Mouse (Mus musculus): ENCODE results near the gene Epb41l1. TPM values are rescaled to one million over a fixed set of nuclear protein-coding genes. Genes with fewer than 3 reads are reported as not detected.
"Not testable (repeated sequence)": the region's sequence is repeated elsewhere in the genome, so short reads cannot be mapped to it uniquely, and the experiment has no call there.

Epb41l1 gene
- 11.2 and 11.4 TPM in 2 replicates for polyA plus RNA-seq (2015; fragmentation: Nextera tagmentation; extraction: Ambion mirVana)

DNA sequence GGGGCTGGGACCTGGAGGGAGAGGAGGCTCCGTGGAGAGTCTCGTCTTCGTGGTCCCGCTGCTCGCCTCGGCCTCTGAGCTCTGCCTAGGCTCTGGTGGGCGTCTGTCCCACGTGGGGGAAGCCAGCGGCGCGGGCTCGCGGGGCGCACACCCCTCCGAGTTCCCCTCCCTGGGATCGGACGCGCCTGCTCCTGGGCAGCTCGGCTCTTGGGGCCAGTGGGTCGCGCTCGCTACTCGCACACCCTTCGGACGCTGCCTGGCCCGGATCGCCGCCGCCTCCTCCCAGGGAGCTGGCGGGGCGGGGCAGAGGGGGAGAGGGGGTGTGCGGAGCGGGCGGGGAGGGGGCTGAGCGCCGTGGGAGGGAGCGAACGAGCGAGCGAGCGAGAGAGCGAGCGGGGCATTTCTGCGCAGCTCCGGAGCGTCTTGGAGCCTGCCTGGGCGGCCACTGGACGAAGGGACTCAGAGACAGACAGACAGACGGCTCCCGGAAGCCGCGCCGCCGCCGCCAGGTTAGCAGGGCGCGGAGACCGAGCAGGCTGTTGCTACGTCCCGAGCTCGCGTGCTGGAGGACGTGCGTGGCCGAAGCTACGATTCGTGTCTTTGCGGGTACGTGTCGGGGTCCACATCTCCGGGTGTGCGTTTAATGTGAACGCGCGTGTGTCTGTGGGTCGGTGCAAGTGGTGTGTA is at the start of gene Epb41l1:
Epb41l1 (plus strand) TSS at position 216 of the 687 bp plus-strand sequence.
- Histone ChIP-seq H3K4me3 (peak within 1 kb of the TSS; percentile 80), H3K27ac (replicated peaks) (peak within 1 kb of the TSS; percentile 90), H3K9ac (replicated peaks) (peak within 1 kb of the TSS; percentile 78), H3K4me2 (replicated peaks) (peak within 1 kb of the TSS; percentile 80), H3K36me3 (no peaks in the 10 kb centered on the region), H3K9me3 (no peaks in the 10 kb centered on the region), H3K4me1 (peaks cover 5% of the 10 kb centered on the region; the same call in 1 of the 2 replicates), H3K27me3 (no peaks in the 10 kb centered on the region; the same call in 1 of the 2 replicates)
- peak; percentile 70 for ATAC-seq (replicated peaks)
- WGBS = under 1% methylated on average over 75 of the region's 76 CpGs

DNA sequence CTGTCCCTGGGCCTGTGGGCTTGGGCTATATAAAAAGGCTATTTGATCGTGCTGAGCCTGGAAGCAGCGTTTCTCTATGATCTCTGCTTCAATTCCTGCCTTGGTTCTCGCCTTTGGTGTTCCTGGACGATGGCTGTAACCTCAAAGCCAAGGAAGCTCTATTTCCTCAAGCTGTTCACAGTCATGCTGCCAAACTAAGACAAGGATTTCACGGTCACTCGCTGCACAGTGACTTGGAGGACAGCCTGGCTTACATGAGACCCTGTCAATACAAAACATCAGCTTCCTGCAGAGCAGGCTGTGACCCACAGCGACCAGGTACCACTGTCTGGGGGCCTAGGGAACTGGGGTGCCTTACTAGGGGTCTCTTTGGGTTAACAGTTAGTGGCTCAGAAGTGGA is 43.8 kb upstream of the Epb41l1 start:
- H3K4me1 ChIP-seq = no peaks in the 10 kb centered on the region
- 87% methylated on average over 7 of the region's 7 CpGs for WGBS
- H3K4me2 ChIP-seq (replicated peaks) = no peak overlapping the region
- H3K27ac ChIP-seq (replicated peaks) = no peak overlapping the region
- H3K9me3 ChIP-seq = no peaks in the 10 kb centered on the region
- no peaks in the 10 kb centered on the region for H3K27me3 ChIP-seq
- H3K9ac ChIP-seq (replicated peaks) = no peak overlapping the region
- no peaks in the 10 kb centered on the region for H3K36me3 ChIP-seq
- H3K4me3 ChIP-seq = no peak overlapping the region
- ATAC-seq (replicated peaks) = no peak

DNA sequence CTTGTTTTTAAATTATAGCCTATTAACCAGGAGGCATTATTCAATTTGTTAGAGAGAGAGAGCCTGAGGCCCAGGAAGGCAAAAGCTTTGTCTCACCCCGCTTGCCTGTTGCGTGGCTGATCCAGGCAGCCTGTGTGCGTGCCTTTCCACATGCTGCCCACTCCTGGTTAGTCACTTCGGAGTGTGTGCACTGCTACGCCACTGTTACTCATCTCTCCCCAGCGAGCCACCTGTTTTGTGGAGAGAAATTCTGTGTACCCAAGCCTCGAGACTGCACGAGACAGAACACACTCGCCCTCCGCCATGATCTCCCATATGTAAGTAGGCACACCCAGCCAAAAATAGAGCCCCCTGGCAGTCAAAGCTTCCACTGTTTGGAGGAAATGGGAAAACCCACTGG is 40.8 kb upstream of the Epb41l1 start:
- 85% methylated on average over 10 of the region's 10 CpGs for WGBS
- H3K4me1 ChIP-seq = no peaks in the 10 kb centered on the region
- H3K4me3 ChIP-seq = no peak overlapping the region

DNA sequence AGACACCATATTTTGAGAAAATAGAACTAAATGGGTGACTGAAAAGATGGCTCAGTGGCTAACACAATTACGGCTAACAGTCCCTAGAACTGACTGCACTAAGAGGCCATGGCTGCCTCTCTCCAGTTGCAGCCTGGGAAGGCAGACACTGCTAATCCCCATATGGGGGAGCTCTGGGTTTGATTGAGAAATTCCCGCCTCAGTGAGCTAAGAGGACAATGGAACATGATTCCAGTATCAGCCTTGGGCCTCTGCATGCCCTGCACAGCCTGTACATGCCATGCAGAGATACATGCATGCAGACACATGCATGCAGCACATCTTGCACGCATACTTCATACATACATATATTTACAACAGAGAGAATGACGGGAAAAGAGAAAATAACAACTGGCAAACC is 39.4 kb upstream of the Epb41l1 start:
- H3K4me1 ChIP-seq = no peaks in the 10 kb centered on the region
- no peak overlapping the region for H3K9ac ChIP-seq (replicated peaks)
- ATAC-seq (replicated peaks) = no peak
- no peak overlapping the region for H3K27ac ChIP-seq (replicated peaks)
- H3K4me3 ChIP-seq = no peak overlapping the region
- H3K27me3 ChIP-seq = no peaks in the 10 kb centered on the region
- 60% methylated on average over 4 of the region's 4 CpGs for WGBS
- no peak overlapping the region for H3K4me2 ChIP-seq (replicated peaks)
- H3K36me3 ChIP-seq = no peaks in the 10 kb centered on the region
- H3K9me3 ChIP-seq = no peaks in the 10 kb centered on the region

More for the DNA sequence above, 40.8 kb upstream of the Epb41l1 start:
- ATAC-seq (replicated peaks) = no peak
- Histone ChIP-seq H3K36me3 (no peaks in the 10 kb centered on the region), H3K27me3 (no peaks in the 10 kb centered on the region), H3K9me3 (no peaks in the 10 kb centered on the region), H3K27ac (replicated peaks) (no peak overlapping the region), H3K4me2 (replicated peaks) (no peak overlapping the region), H3K9ac (replicated peaks) (no peak overlapping the region)

DNA sequence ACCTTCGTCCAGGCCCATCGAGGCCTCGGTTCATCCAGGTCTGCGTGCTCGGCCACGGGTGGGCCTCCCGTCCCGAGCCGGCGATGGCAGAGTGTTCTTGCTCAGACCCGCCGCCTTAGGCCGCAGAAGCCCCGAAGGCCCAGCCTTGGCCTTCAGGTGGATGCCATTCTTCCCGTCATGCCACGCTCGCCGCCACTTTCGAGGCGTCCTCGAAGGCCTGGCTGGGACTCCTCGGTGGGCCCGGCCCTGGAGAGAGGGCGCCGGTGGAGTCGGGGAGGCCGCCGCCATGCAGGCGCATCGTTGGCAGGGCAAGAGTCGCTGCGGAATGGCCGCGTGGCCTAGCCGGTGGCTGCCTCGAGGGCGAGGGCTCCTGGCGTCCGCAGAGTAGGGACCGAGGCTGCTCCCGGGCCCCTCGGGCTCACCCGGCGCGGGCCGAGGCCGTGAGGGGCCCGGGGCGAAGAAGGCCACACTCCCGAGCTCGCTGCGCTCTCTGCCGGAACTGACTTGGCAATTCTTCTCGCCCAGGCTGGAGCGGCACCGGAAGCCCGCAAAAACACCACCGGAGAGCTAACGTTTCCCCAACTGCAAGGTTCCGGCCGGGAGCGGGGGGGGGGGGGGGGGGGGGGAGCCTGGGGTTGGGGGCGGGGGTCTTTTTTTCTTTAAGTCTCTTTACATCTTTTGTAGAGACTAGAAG is 28.1 kb upstream of the Epb41l1 start:
- Histone ChIP-seq H3K9ac (replicated peaks) (peak overlapping the region; percentile 36; the same call in 1 of the 2 replicates), H3K4me2 (replicated peaks) (peak overlapping the region; percentile 39), H3K27ac (replicated peaks) (peak overlapping the region; percentile 48), H3K4me3 (peak overlapping the region; percentile 39)
- not testable (repeated sequence) for H3K4me1 ChIP-seq, H3K36me3 ChIP-seq, H3K27me3 ChIP-seq, H3K9me3 ChIP-seq
- no CpG with 5 or more reads among the region's 63 CpGs for WGBS
- ATAC-seq (replicated peaks) = peak; percentile 93

DNA sequence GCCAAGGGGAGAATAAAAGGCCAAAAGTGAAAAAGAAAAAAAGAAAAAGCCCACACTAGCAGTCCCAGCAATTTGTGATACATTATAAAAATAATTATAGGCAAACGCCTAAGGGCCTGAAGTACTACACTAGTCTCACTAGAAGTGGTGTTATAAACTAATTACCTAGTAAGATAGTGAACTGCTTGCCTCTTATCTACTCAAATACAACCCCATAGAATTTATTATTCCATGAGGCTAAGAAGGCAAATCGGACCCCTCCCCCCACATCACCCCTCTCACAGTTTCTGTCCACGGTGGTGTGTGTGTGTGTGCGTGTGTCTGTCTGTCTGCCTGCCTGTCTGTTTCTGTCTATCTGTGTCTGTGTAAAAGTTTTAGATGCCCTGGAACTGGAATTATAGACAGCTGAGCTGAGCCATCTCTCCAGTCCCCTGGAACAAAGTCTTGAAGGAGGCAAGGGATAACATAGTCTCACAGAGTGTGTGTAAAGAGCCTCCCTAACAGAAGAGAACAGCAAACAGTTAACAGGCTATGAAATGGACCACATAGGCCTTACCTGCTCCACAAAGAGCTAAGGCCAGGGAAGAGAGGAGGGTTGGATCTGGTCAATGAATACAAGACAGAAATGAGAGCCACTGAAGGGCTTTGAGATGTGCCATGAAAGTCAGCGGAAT is 27.4 kb upstream of the Epb41l1 start:
- no peaks in the 10 kb centered on the region for H3K27me3 ChIP-seq
- 54% methylated on average over 5 of the region's 5 CpGs for WGBS
- peak overlapping the region; percentile 39 for H3K4me2 ChIP-seq (replicated peaks)
- no peaks in the 10 kb centered on the region for H3K9me3 ChIP-seq
- H3K36me3 ChIP-seq = no peaks in the 10 kb centered on the region
- peaks cover 5% of the 10 kb centered on the region for H3K4me1 ChIP-seq
- H3K4me3 ChIP-seq = peak overlapping the region; percentile 39
- peak overlapping the region; percentile 48; the same call in 1 of the 2 replicates for H3K27ac ChIP-seq (replicated peaks)
- ATAC-seq (replicated peaks) = peak; percentile 59
- H3K9ac ChIP-seq (replicated peaks) = peak overlapping the region; percentile 36; the same call in 1 of the 2 replicates

DNA sequence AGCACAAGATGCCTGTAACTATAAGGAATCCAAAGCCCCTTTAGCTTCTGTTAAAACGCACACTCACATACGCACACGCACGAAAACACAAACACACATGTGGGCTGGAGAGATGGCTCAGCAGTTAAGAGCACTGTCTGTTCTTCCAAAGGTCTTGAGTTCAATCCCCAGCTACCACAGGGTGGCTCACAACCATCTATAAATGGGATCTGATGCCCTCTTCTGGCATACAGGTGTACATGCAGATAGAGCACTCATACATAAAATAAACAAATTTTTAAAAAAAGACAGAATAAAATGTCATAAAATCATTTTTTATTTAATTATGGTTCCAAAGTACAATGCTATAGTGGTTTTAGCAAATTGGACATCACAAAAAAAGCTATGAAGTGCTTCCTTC is 26.4 kb upstream of the Epb41l1 start:
- H3K36me3 ChIP-seq = no peaks in the 10 kb centered on the region
- ATAC-seq (replicated peaks) = no peak

DNA sequence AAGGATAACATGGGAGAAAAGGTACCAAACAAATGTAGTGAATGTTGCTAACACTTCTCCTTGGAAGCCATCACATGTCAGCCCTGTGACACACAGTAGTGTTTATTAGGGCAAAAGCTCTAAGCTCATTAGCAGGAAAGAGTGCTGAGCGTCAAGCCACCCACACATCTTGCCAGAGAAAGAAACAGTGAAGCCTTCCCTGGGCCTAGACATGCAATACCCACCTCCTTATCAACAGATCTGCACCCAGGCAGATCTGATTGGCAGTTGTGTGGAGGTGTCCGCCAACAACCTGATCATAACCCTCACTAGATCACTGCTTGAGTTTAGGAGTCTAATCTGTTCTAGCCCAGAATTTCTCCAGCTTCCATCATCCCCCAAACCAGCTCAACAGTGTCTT is 24.6 kb upstream of the Epb41l1 start:
- H3K27me3 ChIP-seq = no peaks in the 10 kb centered on the region
- H3K27ac ChIP-seq (replicated peaks) = no peak overlapping the region
- H3K4me1 ChIP-seq = peaks cover 10% of the 10 kb centered on the region
- H3K9ac ChIP-seq (replicated peaks) = no peak overlapping the region
- no peaks in the 10 kb centered on the region for H3K9me3 ChIP-seq
- no peak overlapping the region for H3K4me3 ChIP-seq
- no peak overlapping the region for H3K4me2 ChIP-seq (replicated peaks)
- H3K36me3 ChIP-seq = no peaks in the 10 kb centered on the region
- 83% methylated on average over 2 of the region's 2 CpGs for WGBS
- ATAC-seq (replicated peaks) = no peak

More for the DNA sequence above, 26.4 kb upstream of the Epb41l1 start:
- Histone ChIP-seq H3K27ac (replicated peaks) (no peak overlapping the region), H3K4me3 (no peak overlapping the region), H3K4me2 (replicated peaks) (no peak overlapping the region), H3K27me3 (no peaks in the 10 kb centered on the region), H3K4me1 (peaks cover 5% of the 10 kb centered on the region), H3K9me3 (no peaks in the 10 kb centered on the region), H3K9ac (replicated peaks) (no peak overlapping the region)
- WGBS = 94% methylated on average over 4 of the region's 4 CpGs

DNA sequence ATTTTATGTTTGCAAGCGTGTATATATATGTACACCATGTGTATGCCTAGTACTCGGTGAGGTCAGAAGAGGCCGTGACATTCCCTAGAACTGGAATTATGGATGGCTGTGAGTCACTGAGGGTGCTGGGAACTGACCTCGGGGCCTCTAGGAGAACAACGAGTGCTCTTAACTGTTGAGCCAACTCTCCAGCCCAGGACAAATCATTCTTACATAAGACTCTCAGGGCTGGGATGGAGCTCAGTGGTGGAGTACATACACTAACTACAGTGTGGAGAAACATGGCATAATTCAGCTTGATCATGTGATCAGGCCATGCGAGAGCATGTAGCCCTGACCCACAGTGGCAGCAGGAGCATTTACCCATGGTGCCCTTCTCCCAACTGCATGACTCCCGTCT is 22.7 kb upstream of the Epb41l1 start:
- 89% methylated on average over 7 of the region's 7 CpGs for WGBS

DNA sequence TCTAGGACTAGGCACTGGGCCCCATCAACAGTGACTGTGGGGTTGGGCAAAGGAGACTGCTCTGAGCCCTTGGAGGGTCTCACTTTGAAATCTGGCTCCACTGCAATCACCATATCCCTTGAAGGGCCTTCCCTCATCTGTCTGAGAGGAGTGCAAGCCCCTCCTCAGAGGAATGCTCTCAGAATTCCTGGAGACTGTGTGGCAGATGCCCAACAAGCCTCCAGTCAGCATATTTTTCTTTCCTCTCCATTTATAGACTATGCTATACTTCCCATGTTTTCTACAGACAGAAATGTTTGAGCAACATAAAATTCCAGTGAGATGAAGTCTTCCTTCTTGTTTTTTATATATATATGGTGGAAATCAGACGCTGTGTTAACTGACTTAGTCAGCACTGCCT is 21.2 kb upstream of the Epb41l1 start:
- peaks cover 8% of the 10 kb centered on the region for H3K4me1 ChIP-seq
- no peak overlapping the region for H3K9ac ChIP-seq (replicated peaks)
- no peaks in the 10 kb centered on the region for H3K27me3 ChIP-seq
- no peak overlapping the region for H3K27ac ChIP-seq (replicated peaks)
- no peaks in the 10 kb centered on the region for H3K36me3 ChIP-seq
- ATAC-seq (replicated peaks) = no peak
- H3K9me3 ChIP-seq = no peaks in the 10 kb centered on the region
- H3K4me2 ChIP-seq (replicated peaks) = no peak overlapping the region
- WGBS = 82% methylated on average over 1 of the region's 1 CpGs
- H3K4me3 ChIP-seq = no peak overlapping the region

More for the DNA sequence above, 22.7 kb upstream of the Epb41l1 start:
- Histone ChIP-seq H3K27ac (replicated peaks) (no peak overlapping the region), H3K9ac (replicated peaks) (no peak overlapping the region), H3K4me2 (replicated peaks) (no peak overlapping the region), H3K4me1 (peaks cover 13% of the 10 kb centered on the region), H3K36me3 (no peaks in the 10 kb centered on the region), H3K4me3 (no peak overlapping the region), H3K27me3 (no peaks in the 10 kb centered on the region), H3K9me3 (no peaks in the 10 kb centered on the region)
- no peak for ATAC-seq (replicated peaks)

DNA sequence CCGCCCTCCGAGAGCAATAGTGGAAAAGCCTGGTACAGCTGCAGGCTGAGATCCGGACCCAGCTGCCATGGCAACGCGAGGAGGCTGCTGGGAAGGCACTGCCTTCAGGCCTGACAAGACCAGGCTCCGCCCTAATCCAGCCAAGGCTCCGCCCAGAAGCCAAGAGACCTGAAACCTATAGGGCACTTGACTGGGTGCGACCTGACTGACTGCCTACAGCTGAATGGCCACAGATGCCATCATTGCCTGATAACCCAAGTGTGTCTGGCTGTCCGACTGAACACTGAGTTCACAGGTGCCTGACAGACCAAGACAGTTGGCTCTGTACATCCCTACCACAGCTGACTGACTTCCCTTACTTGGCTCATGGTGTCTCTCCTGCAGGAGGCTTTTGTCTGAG is 19.4 kb upstream of the Epb41l1 start:
- Histone ChIP-seq H3K27ac (replicated peaks) (peak overlapping the region; percentile 62; the same call in 1 of the 2 replicates), H3K4me1 (peaks cover 8% of the 10 kb centered on the region), H3K4me2 (replicated peaks) (peak overlapping the region; percentile 37), H3K9ac (replicated peaks) (peak overlapping the region; percentile 22; the same call in 1 of the 2 replicates), H3K36me3 (no peaks in the 10 kb centered on the region), H3K4me3 (peak overlapping the region; percentile 16; the same call in 1 of the 2 replicates), H3K9me3 (no peaks in the 10 kb centered on the region), H3K27me3 (no peaks in the 10 kb centered on the region)
- 5% methylated on average over 9 of the region's 9 CpGs for WGBS
- peak; percentile 91 for ATAC-seq (replicated peaks)

DNA sequence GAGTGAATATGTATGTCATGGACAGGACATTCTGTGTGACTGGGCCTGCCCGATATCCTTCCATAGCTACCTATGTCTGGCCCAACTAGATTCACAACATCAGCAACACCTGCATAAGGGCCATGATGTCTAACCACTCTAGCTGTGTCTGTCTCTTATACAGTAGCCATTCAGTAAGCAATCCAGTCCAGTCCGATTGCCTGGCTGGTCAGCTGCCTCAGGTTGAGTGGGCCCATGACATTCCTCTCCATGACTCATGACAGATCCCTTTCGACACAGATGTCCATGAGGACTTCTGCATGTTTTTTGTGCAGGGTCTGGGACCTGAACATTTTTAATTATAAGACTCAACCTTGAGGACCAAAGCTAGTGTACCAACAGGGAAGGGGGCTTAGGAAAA is 18.7 kb upstream of the Epb41l1 start:
- H3K4me2 ChIP-seq (replicated peaks) = no peak overlapping the region
- H3K27me3 ChIP-seq = no peaks in the 10 kb centered on the region
- no peaks in the 10 kb centered on the region for H3K36me3 ChIP-seq
- WGBS = 94% methylated on average over 3 of the region's 3 CpGs
- H3K9me3 ChIP-seq = no peaks in the 10 kb centered on the region
- H3K9ac ChIP-seq (replicated peaks) = no peak overlapping the region
- ATAC-seq (replicated peaks) = no peak
- H3K4me1 ChIP-seq = peaks cover 8% of the 10 kb centered on the region
- H3K4me3 ChIP-seq = no peak overlapping the region
- no peak overlapping the region for H3K27ac ChIP-seq (replicated peaks)
